Mouse (Mus musculus) neural tube, embryonic 14.5 days (tissue): ENCODE data around the gene Areg. TPM values are rescaled to one million over a fixed set of nuclear protein-coding genes. Genes with fewer than 3 reads are reported as not detected.

Experiments
- polyA plus RNA-seq: library from polyadenylated mRNA; unstranded; fragments of >200 nt; fragmentation: Nextera tagmentation; extraction: Ambion mirVana; gene quantifications from 2 replicates; pipeline ENCODE4 v1.2.1, GENCODE M21; 2014

Areg gene
- polyA plus RNA-seq, 1 experiment from 2014 or later, result 0.39 TPM

Other genes with a start within 250 kb of the Areg start
- gene Cxcl1, start 248.4 kb upstream of the Areg start, polyA plus RNA-seq, result 0.32 TPM in 1 of 2 replicates, not detected in the other
- not detected in 2 replicates for gene Cxcl2, start 235.7 kb upstream of the Areg start, polyA plus RNA-seq
- 98.7 and 108 TPM in 2 replicates for gene Mthfd2l, start 208.5 kb upstream of the Areg start, polyA plus RNA-seq
- gene Epgn, start 112.1 kb upstream of the Areg start, polyA plus RNA-seq, result 0.14 and 0.33 TPM in 2 replicates
- gene Ereg, start 65.0 kb upstream of the Areg start, polyA plus RNA-seq, result not detected in 2 replicates